Mouse (Mus musculus): ENCODE results near the gene Usp11. TPM values are rescaled to one million over a fixed set of nuclear protein-coding genes. Genes with fewer than 3 reads are reported as not detected.
A peak's percentile ranks its signal among the peaks of the same experiment; 100 is the strongest.

The Usp11 gene
- 34.0 and 38.6 TPM in 2 replicates for polyA plus RNA-seq (2014; fragmentation: Nextera tagmentation; extraction: Ambion mirVana)

GRCm38 (mm10) chrX:20703741-20704290 is at the start of gene Usp11:
Usp11 (plus strand) TSS chrX:20703906.
- WGBS, result 11% methylated on average over 32 of the region's 32 CpGs
- Histone ChIP-seq H3K4me3 (ENCODE audit: low read depth, low read length) (peak within 1 kb of the TSS; percentile 51), H3K9me3 (ENCODE audit: control insufficient read depth, low read depth, low read length) (no peaks in the 10 kb centered on the region), H3K27ac (ENCODE audit: low read length) (peak within 1 kb of the TSS; percentile 93), H3K36me3 (ENCODE audit: control insufficient read depth, insufficient read depth, low read length) (no peaks in the 10 kb centered on the region), H3K27me3 (ENCODE audit: control insufficient read depth, insufficient read depth, low read length) (no peaks in the 10 kb centered on the region), H3K4me2 (replicated peaks; ENCODE audit: low read depth, low read length) (peak within 1 kb of the TSS; percentile 32), H3K9ac (replicated peaks; ENCODE audit: low read depth, low read length) (peak within 1 kb of the TSS; percentile 42; the same call in 1 of the 2 replicates), H3K4me1 (ENCODE audit: control insufficient read depth, insufficient read depth, low read length) (no peaks in the 10 kb centered on the region)
- ATAC-seq (ENCODE audit: insufficient number of reproducible peaks, insufficient read depth, low FRiP score, low read depth), result peak; percentile 60; the same call in 1 of the 2 replicates

DNA sequence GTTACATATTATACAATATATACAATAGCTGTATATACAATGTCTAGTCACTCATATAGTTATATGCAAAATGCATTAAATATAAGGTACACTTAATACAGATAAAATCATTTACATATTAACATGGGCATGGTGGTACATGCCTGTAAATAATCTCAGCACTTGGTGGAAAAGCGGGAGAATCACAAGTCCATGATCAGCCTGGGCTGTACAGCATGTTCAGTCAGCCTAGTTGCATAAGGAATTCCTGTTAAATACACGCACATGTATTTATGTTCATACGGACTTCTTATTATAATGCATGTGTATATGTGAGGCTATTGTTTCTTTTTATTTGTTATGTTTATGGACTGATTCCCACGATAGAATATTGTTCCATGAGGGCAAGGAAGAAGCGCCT is 46.1 kb upstream of the Usp11 start:
- Histone ChIP-seq H3K4me1 (ENCODE audit: control insufficient read depth, insufficient read depth, low read length) (no peaks in the 10 kb centered on the region), H3K9ac (replicated peaks; ENCODE audit: low read depth, low read length) (no peak overlapping the region), H3K27me3 (ENCODE audit: control insufficient read depth, insufficient read depth, low read length) (no peaks in the 10 kb centered on the region), H3K27ac (ENCODE audit: low read length) (no peak overlapping the region), H3K4me3 (ENCODE audit: low read depth, low read length) (peak overlapping the region; percentile 42), H3K4me2 (replicated peaks; ENCODE audit: low read depth, low read length) (peak overlapping the region; percentile 56; the same call in 1 of the 2 replicates), H3K9me3 (ENCODE audit: control insufficient read depth, low read depth, low read length) (no peaks in the 10 kb centered on the region), H3K36me3 (ENCODE audit: control insufficient read depth, insufficient read depth, low read length) (no peaks in the 10 kb centered on the region)
- WGBS, result 28% methylated on average over 5 of the region's 5 CpGs
- ATAC-seq (ENCODE audit: insufficient number of reproducible peaks, insufficient read depth, low FRiP score, low read depth), result no peak

- Histone ChIP-seq H3K36me3 (ENCODE audit: control insufficient read depth, insufficient read depth, low read length) (no peaks in the 10 kb centered on the region), H3K27me3 (ENCODE audit: control insufficient read depth, insufficient read depth, low read length) (no peaks in the 10 kb centered on the region), H3K27ac (ENCODE audit: low read length) (peak within 1 kb of the TSS; percentile 30; the same call in 1 of the 2 replicates), H3K4me3 (ENCODE audit: low read depth, low read length) (peak within 1 kb of the TSS; percentile 42), H3K4me1 (ENCODE audit: control insufficient read depth, insufficient read depth, low read length) (no peaks in the 10 kb centered on the region), H3K9me3 (ENCODE audit: control insufficient read depth, low read depth, low read length) (no peaks in the 10 kb centered on the region), H3K9ac (replicated peaks; ENCODE audit: low read depth, low read length) (peak within 1 kb of the TSS; percentile 36), H3K4me2 (replicated peaks; ENCODE audit: low read depth, low read length) (peak within 1 kb of the TSS; percentile 56)
- ATAC-seq (ENCODE audit: insufficient number of reproducible peaks, insufficient read depth, low FRiP score, low read depth), result peak; percentile 91
- 18% methylated on average over 27 of the region's 27 CpGs for WGBS
Observed at GRCm38 (mm10) chrX:20658026-20658652, 45.6 kb upstream of the Usp11 start, which contains the start of gene Uba1. Uba1 (plus strand) TSS chrX:20658326.

GRCm38 (mm10) chrX:20658891-20659406 is 44.8 kb upstream of the Usp11 start:
- H3K27me3 ChIP-seq (ENCODE audit: control insufficient read depth, insufficient read depth, low read length), result no peaks in the 10 kb centered on the region
- H3K9me3 ChIP-seq (ENCODE audit: control insufficient read depth, low read depth, low read length), result no peaks in the 10 kb centered on the region
- no peak overlapping the region; the same call in 1 of the 2 replicates for H3K27ac ChIP-seq (ENCODE audit: low read length)
- H3K4me3 ChIP-seq (ENCODE audit: low read depth, low read length), result peak overlapping the region; percentile 42
- peak overlapping the region; percentile 56 for H3K4me2 ChIP-seq (replicated peaks; ENCODE audit: low read depth, low read length)
- peak overlapping the region; percentile 36 for H3K9ac ChIP-seq (replicated peaks; ENCODE audit: low read depth, low read length)
- no peaks in the 10 kb centered on the region for H3K36me3 ChIP-seq (ENCODE audit: control insufficient read depth, insufficient read depth, low read length)
- ATAC-seq (ENCODE audit: insufficient number of reproducible peaks, insufficient read depth, low FRiP score, low read depth), result no peak
- no peaks in the 10 kb centered on the region for H3K4me1 ChIP-seq (ENCODE audit: control insufficient read depth, insufficient read depth, low read length)
- WGBS, result 20% methylated on average over 24 of the region's 24 CpGs

GRCm38 (mm10) chrX:20662317-20662715 is 41.4 kb upstream of the Usp11 start:
- Histone ChIP-seq H3K4me1 (ENCODE audit: control insufficient read depth, insufficient read depth, low read length) (no peaks in the 10 kb centered on the region), H3K9ac (replicated peaks; ENCODE audit: low read depth, low read length) (no peak overlapping the region), H3K36me3 (ENCODE audit: control insufficient read depth, insufficient read depth, low read length) (no peaks in the 10 kb centered on the region), H3K27ac (ENCODE audit: low read length) (no peak overlapping the region), H3K9me3 (ENCODE audit: control insufficient read depth, low read depth, low read length) (no peaks in the 10 kb centered on the region), H3K4me2 (replicated peaks; ENCODE audit: low read depth, low read length) (no peak overlapping the region), H3K4me3 (ENCODE audit: low read depth, low read length) (no peak overlapping the region), H3K27me3 (ENCODE audit: control insufficient read depth, insufficient read depth, low read length) (no peaks in the 10 kb centered on the region)
- WGBS, result 39% methylated on average over 5 of the region's 5 CpGs
- peak; percentile 1; the same call in 1 of the 2 replicates for ATAC-seq (ENCODE audit: insufficient number of reproducible peaks, insufficient read depth, low FRiP score, low read depth)

- Histone ChIP-seq H3K36me3 (ENCODE audit: control insufficient read depth, insufficient read depth, low read length) (0 out of 2 replicates have a peak, but pooled peaks cover 3% of the 10 kb centered on the region), H3K27ac (ENCODE audit: low read length) (peak overlapping the region; percentile 69; the same call in 1 of the 2 replicates), H3K9ac (replicated peaks; ENCODE audit: low read depth, low read length) (peak overlapping the region; percentile 73), H3K4me2 (replicated peaks; ENCODE audit: low read depth, low read length) (peak overlapping the region; percentile 58), H3K9me3 (ENCODE audit: control insufficient read depth, low read depth, low read length) (no peaks in the 10 kb centered on the region), H3K4me3 (ENCODE audit: low read depth, low read length) (peak overlapping the region; percentile 59), H3K27me3 (ENCODE audit: control insufficient read depth, insufficient read depth, low read length) (no peaks in the 10 kb centered on the region), H3K4me1 (ENCODE audit: control insufficient read depth, insufficient read depth, low read length) (no peaks in the 10 kb centered on the region)
- ATAC-seq (ENCODE audit: insufficient number of reproducible peaks, insufficient read depth, low FRiP score, low read depth), result peak; percentile 89
- WGBS, result 15% methylated on average over 27 of the region's 28 CpGs
Observed at GRCm38 (mm10) chrX:20662716-20663443, 40.8 kb upstream of the Usp11 start.

- 0 out of 2 replicates have a peak, but pooled peaks cover 3% of the 10 kb centered on the region for H3K36me3 ChIP-seq (ENCODE audit: control insufficient read depth, insufficient read depth, low read length)
- H3K27me3 ChIP-seq (ENCODE audit: control insufficient read depth, insufficient read depth, low read length), result no peaks in the 10 kb centered on the region
- peak overlapping the region; percentile 69; the same call in 1 of the 2 replicates for H3K27ac ChIP-seq (ENCODE audit: low read length)
- H3K4me1 ChIP-seq (ENCODE audit: control insufficient read depth, insufficient read depth, low read length), result no peaks in the 10 kb centered on the region
- H3K9me3 ChIP-seq (ENCODE audit: control insufficient read depth, low read depth, low read length), result no peaks in the 10 kb centered on the region
- H3K9ac ChIP-seq (replicated peaks; ENCODE audit: low read depth, low read length), result peak overlapping the region; percentile 73
- H3K4me3 ChIP-seq (ENCODE audit: low read depth, low read length), result peak overlapping the region; percentile 59
- 24% methylated on average over 9 of the region's 9 CpGs for WGBS
- peak overlapping the region; percentile 58 for H3K4me2 ChIP-seq (replicated peaks; ENCODE audit: low read depth, low read length)
- ATAC-seq (ENCODE audit: insufficient number of reproducible peaks, insufficient read depth, low FRiP score, low read depth), result no peak
Observed at GRCm38 (mm10) chrX:20663444-20663790, 40.3 kb upstream of the Usp11 start.

DNA sequence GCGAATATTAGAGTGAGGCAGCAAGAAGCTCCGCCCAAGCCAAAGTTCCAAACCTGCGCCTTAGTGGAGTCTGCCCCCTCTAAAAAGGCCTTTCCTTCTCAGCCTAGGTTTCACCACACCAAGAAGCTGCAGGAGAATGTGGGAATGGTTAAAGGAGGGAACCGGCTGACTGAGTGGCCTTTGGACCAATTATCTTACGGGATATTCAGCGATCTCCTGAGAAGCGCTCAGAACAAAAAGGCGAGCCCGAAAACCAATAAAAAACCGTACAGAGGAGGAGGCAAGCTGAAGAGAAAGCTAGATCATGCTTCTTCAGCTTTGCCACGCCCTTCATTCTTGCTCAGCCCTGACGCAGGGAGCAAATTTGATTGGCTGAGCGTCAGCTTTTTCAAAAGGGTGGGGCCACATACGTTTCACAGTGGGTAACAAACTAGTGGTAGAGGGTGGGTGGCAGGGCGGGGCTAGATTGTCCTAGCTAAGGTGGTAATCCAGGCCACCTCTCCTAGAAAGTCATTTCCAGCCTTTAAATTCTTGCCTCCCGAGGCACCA is 16.1 kb upstream of the Usp11 start, which contains the start of gene Cdk16:
Gene Cdk16 (plus strand): TSS at position 436 of the 549 bp plus-strand sequence.
- WGBS, result 18% methylated on average over 16 of the region's 16 CpGs
- Histone ChIP-seq H3K4me2 (replicated peaks; ENCODE audit: low read depth, low read length) (peak within 1 kb of the TSS; percentile 55), H3K27ac (ENCODE audit: low read length) (peak within 1 kb of the TSS; percentile 95), H3K9ac (replicated peaks; ENCODE audit: low read depth, low read length) (peak within 1 kb of the TSS; percentile 78), H3K4me1 (ENCODE audit: control insufficient read depth, insufficient read depth, low read length) (no peaks in the 10 kb centered on the region; the same call in 1 of the 2 replicates), H3K36me3 (ENCODE audit: control insufficient read depth, insufficient read depth, low read length) (peaks cover 3% of the 10 kb centered on the region; the same call in 1 of the 2 replicates), H3K9me3 (ENCODE audit: control insufficient read depth, low read depth, low read length) (no peaks in the 10 kb centered on the region), H3K27me3 (ENCODE audit: control insufficient read depth, insufficient read depth, low read length) (no peaks in the 10 kb centered on the region), H3K4me3 (ENCODE audit: low read depth, low read length) (peak within 1 kb of the TSS; percentile 58)
- ATAC-seq (ENCODE audit: insufficient number of reproducible peaks, insufficient read depth, low FRiP score, low read depth), result peak; percentile 94

Measured in stomach, embryonic 14.5 days (tissue).